Mouse (Mus musculus) liver, embryonic 14.5 days (tissue): Measurements from ENCODE around the gene Ppp1r21. TPM values are rescaled to one million over a fixed set of nuclear protein-coding genes. Genes with fewer than 3 reads are reported as not detected.

ENCODE experiments used
- ATAC-seq: fragments of 200-750 bp; cut with Nextera tagmentation; 2 replicates; pipeline ENCODE4 v1.8.0; 2017; ENCODE audit warnings: moderate number of reproducible peaks, mild to moderate bottlenecking, moderate library complexity; ENCODE audit not compliant: insufficient read depth
- DNase-seq, 3 experiments: peaks; one replicate each; pipeline ENCODE4 v3.0.0-alpha.2; 2012 to 2013; ENCODE audit warnings: low read depth in 3 of 3, low spot score in 3 of 3
- H3K27ac ChIP-seq: fragments of 300-500 bp; sonication (generic); 2 replicates; pipeline ENCODE4 v1.5.1; 2014; ENCODE audit warnings: moderate library complexity, mild to moderate bottlenecking, control low read depth, inconsistent platforms
- H3K27me3 ChIP-seq: fragments of 300-500 bp; sonication (generic); 2 replicates; pipeline ENCODE4 v1.6.1; 2014; ENCODE audit warnings: mild to moderate bottlenecking, low read length, moderate library complexity; ENCODE audit not compliant: control insufficient read depth, insufficient read depth
- H3K36me3 ChIP-seq: fragments of 300-500 bp; sonication (generic); replicated peaks from 2 replicates; pipeline ENCODE4 v1.6.1; 2014; ENCODE audit warnings: low read depth; ENCODE audit not compliant: control insufficient read depth, insufficient read depth
- H3K4me1 ChIP-seq, 2 experiments: fragments of 200-500 bp in 1 of 2; fragments of 300-500 bp in 1 of 2; sonication (generic) in 1 of 2; replicated peaks; 2 replicates each; pipeline ENCODE4 v1.6.1; 2012 to 2014; ENCODE audit warnings: antibody characterized with exemption in 1 of 2, inconsistent platforms in 1 of 2, low read length in 1 of 2; ENCODE audit not compliant: control insufficient read depth in 2 of 2, insufficient read depth in 2 of 2
- H3K4me2 ChIP-seq: fragments of 300-500 bp; sonication (generic); 2 replicates; pipeline ENCODE4 v1.6.1; 2014; ENCODE audit warnings: low read depth, mild to moderate bottlenecking, control low read depth, moderate library complexity
- H3K4me3 ChIP-seq, 2 experiments: fragments of 200-500 bp in 1 of 2; fragments of 300-500 bp in 1 of 2; sonication (generic) in 1 of 2; 2 replicates each; pipeline ENCODE4 v1.5.1; 2012 to 2014; ENCODE audit warnings: low read depth in 2 of 2, low read length in 2 of 2, mild to moderate bottlenecking in 2 of 2, control low read depth in 1 of 2, inconsistent platforms in 1 of 2, moderate library complexity in 1 of 2; ENCODE audit not compliant: insufficient read depth in 1 of 2
- H3K9ac ChIP-seq: fragments of 300-500 bp; sonication (generic); replicated peaks from 2 replicates; pipeline ENCODE4 v1.6.1; 2014; ENCODE audit warnings: mild to moderate bottlenecking, control low read depth, moderate library complexity
- H3K9me3 ChIP-seq: fragments of 300-500 bp; sonication (generic); 2 replicates; pipeline ENCODE4 v1.6.1; 2016; ENCODE audit warnings: low read length, mixed read lengths; ENCODE audit not compliant: control insufficient read depth
- CTCF ChIP-seq: IDR thresholded peaks from 2 replicates; pipeline ENCODE4 v1.5.1; 2016; ENCODE audit warnings: antibody characterized with exemption, low read depth, control low read depth
- EP300 ChIP-seq: IDR thresholded peaks from 2 replicates; pipeline ENCODE4 v1.6.1; 2016; ENCODE audit warnings: antibody characterized with exemption, low read depth
- WGBS: fragments of 180-500 bp; shearing (Covaris S2); extraction: QIAGEN DNeasy Blood & Tissue Kit; methylation state at CpG from one replicate; pipeline ENCODE4 v1.1.7; 2014; ENCODE audit not compliant: insufficient replicate concordance; 5-methylcytosine and 5-hydroxymethylcytosine counted together
- polyA plus RNA-seq, 2 experiments: library from polyadenylated mRNA; depleted of rRNA in 1 of 2; stranded (reverse) in 1 of 2; unstranded in 1 of 2; fragments of >200 nt; fragmentation: Nextera tagmentation in 1 of 2; extraction: Ambion mirVana in 1 of 2; gene quantifications; 2 replicates each; pipeline versions ENCODE4 v1.2.1 to v1.2.3; 2012 to 2014

Gene Ppp1r21
- polyA plus RNA-seq, 2 experiments, result 8.8 to 11.2 TPM

DNA sequence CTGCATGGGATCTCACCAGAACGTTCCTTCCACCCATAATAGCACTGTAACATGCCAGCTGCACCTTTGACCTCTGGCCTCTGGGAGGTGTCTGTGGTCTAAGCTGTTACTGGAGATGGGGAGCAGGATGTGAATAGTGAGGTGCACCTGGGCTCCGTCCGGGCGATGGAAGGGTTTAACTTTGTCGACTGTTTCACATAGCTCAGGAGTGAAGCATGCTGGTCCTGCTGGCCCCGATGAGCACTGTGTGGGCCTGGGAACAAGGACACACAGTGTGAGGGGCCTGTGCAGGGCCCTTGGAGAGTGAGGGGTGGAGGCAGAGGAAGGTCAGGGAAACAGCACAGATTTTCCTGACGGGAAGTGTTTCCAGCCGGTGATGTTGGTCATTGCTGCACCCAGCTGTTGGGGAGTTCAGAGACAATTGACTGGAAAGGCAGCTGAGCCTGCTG is 23.1 kb downstream of the Ppp1r21 start:
- no peaks in the 10 kb centered on the region; the same call in 1 of the 2 replicates for H3K36me3 ChIP-seq
- no peak overlapping the region for H3K27ac ChIP-seq
- H3K4me1 ChIP-seq, result peaks cover 0 to 13% of the 10 kb centered on the region in 2 experiments; a peak in 3 of 4 replicates

DNA sequence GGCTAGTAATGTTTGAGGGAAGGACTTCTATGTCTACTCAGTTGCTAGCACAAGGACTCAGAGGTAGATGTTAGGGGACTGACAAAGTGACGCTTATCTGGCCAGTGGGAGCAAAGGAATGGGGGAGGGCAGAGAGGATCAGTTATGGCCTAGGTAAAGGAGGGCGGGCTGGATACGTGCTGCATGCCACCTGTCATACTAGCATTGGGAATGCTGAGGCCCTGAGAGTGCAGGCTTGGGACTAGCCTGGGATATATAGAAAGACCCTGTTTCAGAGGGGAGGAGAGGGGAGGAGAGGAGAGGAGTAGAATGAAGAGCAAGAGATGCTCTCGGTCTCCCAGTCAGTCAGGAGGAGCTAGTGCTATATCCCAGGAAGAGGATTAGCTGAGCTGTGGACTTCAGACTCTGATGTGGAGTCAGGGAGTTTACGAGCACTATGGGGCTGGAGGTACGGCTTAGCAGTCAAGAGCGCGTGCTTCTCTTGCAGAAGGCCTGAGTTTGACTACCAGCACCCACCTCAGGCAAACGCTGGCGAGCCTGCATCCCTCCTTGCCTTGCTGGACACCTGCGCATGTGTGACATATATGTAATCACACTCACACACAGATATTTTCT is 23.7 kb downstream of the Ppp1r21 start:
- 73% methylated on average over 11 of the region's 11 CpGs for WGBS
- Histone ChIP-seq H3K4me2 (no peak overlapping the region), H3K27me3 (no peaks in the 10 kb centered on the region), H3K9me3 (no peaks in the 10 kb centered on the region), H3K27ac (no peak overlapping the region), H3K9ac (no peak overlapping the region), H3K4me3 (no peak overlapping the region), H3K36me3 (no peaks in the 10 kb centered on the region; the same call in 1 of the 2 replicates), H3K4me1 (peaks cover 0 to 13% of the 10 kb centered on the region in 2 experiments; a peak in 3 of 4 replicates)
- DNase-seq, result no peak
- ATAC-seq, result no peak
- TF ChIP-seq EP300 (no peak), CTCF (no peak)

More for the DNA sequence above, 23.1 kb downstream of the Ppp1r21 start:
- H3K27me3 ChIP-seq, result no peaks in the 10 kb centered on the region
- no peak overlapping the region for H3K9ac ChIP-seq
- DNase-seq, result no peak
- H3K4me2 ChIP-seq, result no peak overlapping the region
- H3K9me3 ChIP-seq, result no peaks in the 10 kb centered on the region
- H3K4me3 ChIP-seq, result no peak overlapping the region
- TF ChIP-seq EP300, result no peak
- no peak for TF ChIP-seq CTCF
- no peak for ATAC-seq
- WGBS, result 68% methylated on average over 8 of the region's 8 CpGs

GRCm38 (mm10) chr17:88556176-88556575 is 26.3 kb downstream of the Ppp1r21 start:
- peaks cover 0 to 9% of the 10 kb centered on the region in 2 experiments; a peak in 3 of 4 replicates for H3K4me1 ChIP-seq
- H3K9ac ChIP-seq, result no peak overlapping the region
- H3K4me2 ChIP-seq, result no peak overlapping the region
- DNase-seq (no peak), ATAC-seq (no peak)
- no peak overlapping the region for H3K4me3 ChIP-seq
- H3K9me3 ChIP-seq, result no peaks in the 10 kb centered on the region
- TF ChIP-seq CTCF, result no peak
- TF ChIP-seq EP300, result no peak
- WGBS, result 77% methylated on average over 13 of the region's 13 CpGs
- H3K27ac ChIP-seq, result no peak overlapping the region
- H3K27me3 ChIP-seq, result no peaks in the 10 kb centered on the region
- H3K36me3 ChIP-seq, result no peaks in the 10 kb centered on the region; the same call in 1 of the 2 replicates

GRCm38 (mm10) chr17:88556688-88557087 is 26.8 kb downstream of the Ppp1r21 start:
- Histone ChIP-seq H3K9ac (no peak overlapping the region), H3K27ac (no peak overlapping the region), H3K4me2 (no peak overlapping the region), H3K9me3 (no peaks in the 10 kb centered on the region), H3K27me3 (no peaks in the 10 kb centered on the region), H3K36me3 (no peaks in the 10 kb centered on the region; the same call in 1 of the 2 replicates), H3K4me1 (peaks cover 0 to 9% of the 10 kb centered on the region in 2 experiments; a peak in 3 of 4 replicates), H3K4me3 (no peak overlapping the region)
- DNase-seq, result no peak
- ATAC-seq, result no peak
- TF ChIP-seq EP300 (no peak), CTCF (no peak)
- WGBS, result 68% methylated on average over 4 of the region's 4 CpGs

GRCm38 (mm10) chr17:88558168-88558842 is 28.4 kb downstream of the Ppp1r21 start:
- Histone ChIP-seq H3K27me3 (no peaks in the 10 kb centered on the region), H3K36me3 (no peaks in the 10 kb centered on the region; the same call in 1 of the 2 replicates), H3K9ac (no peak overlapping the region), H3K9me3 (no peaks in the 10 kb centered on the region), H3K27ac (no peak overlapping the region), H3K4me3 (no peak overlapping the region), H3K4me2 (no peak overlapping the region), H3K4me1 (peaks cover 0 to 2% of the 10 kb centered on the region in 2 experiments; a peak in 1 of 4 replicates)
- 55% methylated on average over 13 of the region's 13 CpGs for WGBS
- TF ChIP-seq CTCF (peak; percentile 48), EP300 (no peak)
- ATAC-seq (no peak), DNase-seq (peak in 1 of 3 experiments; percentile 15)
